Mouse (Mus musculus) heart, postnatal 25 days (tissue): ENCODE measurements around the gene Speg. TPM values are rescaled to one million over a fixed set of nuclear protein-coding genes. Genes with fewer than 3 reads are reported as not detected.

Experiments
- DNase-seq: peaks from one replicate; pipeline ENCODE4 v3.0.0; 2022; ENCODE audit warnings: low spot score
- intact Hi-C: fragments of 180-260 bp; cut with DNase I; formaldehyde crosslinking; loops from one replicate; pipeline ENCODE4 v1.15.1; 2025
- total RNA-seq, 2 experiments: library from RNA; stranded (reverse); gene quantifications; 2 replicates each; pipeline ENCODE4 v1.2.3; 2021

Gene Speg
- total RNA-seq, 2 experiments from 2014 or later: 141 to 144 TPM

- DNase-seq: peak; percentile 92
- intact Hi-C loops: loop anchor here (1.0 to 5.0 kb wide), 2 partner anchors 43 to 117 kb away; partner anchors contain the start of gene Stk11ip
Observed at GRCm38 (mm10) chr1:75478916-75479634, 104.0 kb downstream of the Speg start, which contains the start of the genes Chpf and Tmem198. Gene Chpf, minus strand, starts transcription at chr1:75479307. Gene Tmem198, plus strand, starts transcription at chr1:75479532.

- intact Hi-C loops: loop anchor here (1.0 to 5.0 kb wide), 2 partner anchors 43 to 117 kb away; partner anchors contain the start of gene Stk11ip
- DNase-seq: no peak
Observed at GRCm38 (mm10) chr1:75479635-75479989, 104.5 kb downstream of the Speg start.

- intact Hi-C loops: no loop called here
- no peak for DNase-seq
Observed at GRCm38 (mm10) chr1:75480036-75480435, 104.9 kb downstream of the Speg start.

- no peak for DNase-seq
- intact Hi-C loops: no loop called here
Observed at GRCm38 (mm10) chr1:75480735-75481134, 105.6 kb downstream of the Speg start.

Other genes starting within 250 kb of the Speg start
- 1 to 10 TPM in 1 of 2 experiments, under 1 TPM in 1; 0.86 to 1.1 TPM for gene Slc23a3, start 241.4 kb upstream of the Speg start, total RNA-seq
- gene Cnppd1, start 232.6 kb upstream of the Speg start, total RNA-seq: 10 to 100 TPM; 21.3 to 23.7 TPM
- 10 to 100 TPM; 19.5 to 23.5 TPM for gene Retreg2, start 232.5 kb upstream of the Speg start, total RNA-seq
- 10 to 100 TPM; 14.2 to 15.3 TPM for gene Zfand2b, start 206.7 kb upstream of the Speg start, total RNA-seq
- 10 to 100 TPM; 26.1 to 29.6 TPM for gene Abcb6, start 194.9 kb upstream of the Speg start, total RNA-seq
- gene Ankzf1, start 183.1 kb upstream of the Speg start, total RNA-seq: 10 to 100 TPM; 11.2 to 12.9 TPM
- 10 to 100 TPM; 68.2 to 72.9 TPM for gene Atg9a, start 183.1 kb upstream of the Speg start, total RNA-seq
- 1 to 10 TPM; 2.3 to 4.0 TPM for gene Glb1l, start 164.5 kb upstream of the Speg start, total RNA-seq
- 10 to 100 TPM; 45.2 to 48.8 TPM for gene Stk16, start 164.5 kb upstream of the Speg start, total RNA-seq
- 1,000 to 10,000 TPM; 1,036 to 1,088 TPM for gene Tuba4a, start 155.4 kb upstream of the Speg start, total RNA-seq
- gene A630095N17Rik, start 143.2 kb upstream of the Speg start, total RNA-seq: not detected
- 100 to 1,000 TPM in 1 of 2 experiments, 10 to 100 TPM in 1; 90.4 to 100 TPM for gene Dnajb2, start 138.9 kb upstream of the Speg start, total RNA-seq
- under 1 TPM; 0.86 to 0.92 TPM for gene Ptprn, start 110.8 kb upstream of the Speg start, total RNA-seq
- gene Resp18, start 96.9 kb upstream of the Speg start, total RNA-seq: not detected
- gene Dnpep, start 57.3 kb upstream of the Speg start, total RNA-seq: 10 to 100 TPM; 81.8 to 82.7 TPM
- 1,000 to 10,000 TPM; 1,261 to 1,294 TPM for gene Des, start 15.0 kb upstream of the Speg start, total RNA-seq
- gene Gmppa, start 60.6 kb downstream of the Speg start, total RNA-seq: 10 to 100 TPM; 36.6 to 37.3 TPM
- not detected for gene Asic4, start 75.1 kb downstream of the Speg start, total RNA-seq
- gene Chpf, start 104.0 kb downstream of the Speg start, total RNA-seq: 10 to 100 TPM; 26.4 to 28.2 TPM
- gene Tmem198, start 104.2 kb downstream of the Speg start, total RNA-seq: under 1 TPM; 0.42 to 0.61 TPM
- 100 to 1,000 TPM; 147 to 150 TPM for gene Obsl1, start 131.2 kb downstream of the Speg start, total RNA-seq
- gene Inha, start 131.8 kb downstream of the Speg start, total RNA-seq: 1 to 10 TPM; 4.8 to 5.0 TPM
- 1 to 10 TPM; 8.9 to 9.2 TPM for gene Stk11ip, start 146.2 kb downstream of the Speg start, total RNA-seq
- 100 to 1,000 TPM; 220 to 242 TPM for gene Slc4a3, start 171.0 kb downstream of the Speg start, total RNA-seq